Mouse (Mus musculus) midbrain, embryonic 12.5 days (tissue): Measurements from ENCODE around the gene Spats2. TPM values are rescaled to one million over a fixed set of nuclear protein-coding genes. Genes with fewer than 3 reads are reported as not detected.
A peak's percentile ranks its signal among the peaks of the same experiment; 100 is the strongest.

Source experiments
- ATAC-seq: fragments of 200-750 bp; cut with Nextera tagmentation; 2 replicates; pipeline ENCODE4 v1.8.0; 2017; ENCODE audit warnings: low read depth, moderate TSS enrichment, moderate library complexity; ENCODE audit not compliant: low FRiP score
- H3K27ac ChIP-seq: fragments of 300-500 bp; sonication (generic); replicated peaks from 2 replicates; pipeline ENCODE4 v1.5.1; 2016; ENCODE audit warnings: mild to moderate bottlenecking
- H3K27me3 ChIP-seq: fragments of 300-500 bp; sonication (generic); 2 replicates; pipeline ENCODE4 v1.6.1; 2016; ENCODE audit warnings: mild to moderate bottlenecking
- H3K36me3 ChIP-seq: fragments of 300-500 bp; sonication (generic); 2 replicates; pipeline ENCODE4 v1.6.1; 2016
- H3K4me1 ChIP-seq: fragments of 300-500 bp; sonication (generic); 2 replicates; pipeline ENCODE4 v1.6.1; 2016
- H3K4me2 ChIP-seq: fragments of 300-500 bp; sonication (generic); replicated peaks from 2 replicates; pipeline ENCODE4 v1.6.1; 2016; ENCODE audit warnings: mild to moderate bottlenecking, moderate library complexity
- H3K4me3 ChIP-seq: fragments of 300-500 bp; sonication (generic); 2 replicates; pipeline ENCODE4 v1.5.1; 2016; ENCODE audit warnings: mild to moderate bottlenecking
- H3K9ac ChIP-seq: fragments of 300-500 bp; sonication (generic); replicated peaks from 2 replicates; pipeline ENCODE4 v1.6.1; 2016; ENCODE audit warnings: mild to moderate bottlenecking, moderate library complexity
- H3K9me3 ChIP-seq: fragments of 300-500 bp; sonication (generic); 2 replicates; pipeline ENCODE4 v1.6.1; 2016; ENCODE audit warnings: mild to moderate bottlenecking
- WGBS: fragments of 180-500 bp; shearing (Covaris S2); methylation state at CpG from one replicate; pipeline ENCODE4 v1.1.7; 2016; 5-methylcytosine and 5-hydroxymethylcytosine counted together
- polyA plus RNA-seq: library from polyadenylated mRNA; unstranded; fragments of >200 nt; fragmentation: Nextera tagmentation; extraction: Ambion mirVana; gene quantifications from 2 replicates; pipeline ENCODE4 v1.2.1, GENCODE M21; 2016

The Spats2 gene
- polyA plus RNA-seq, 1 experiment from 2014 or later, result 65.3 TPM

GRCm38 (mm10) chr15:99122642-99123041 is 3.1 kb upstream of the Spats2 start:
- 81% methylated on average over 2 of the region's 2 CpGs for WGBS
- peaks cover 12% of the 10 kb centered on the region; the same call in 1 of the 2 replicates for H3K4me1 ChIP-seq
- no peak overlapping the region for H3K27ac ChIP-seq

DNA sequence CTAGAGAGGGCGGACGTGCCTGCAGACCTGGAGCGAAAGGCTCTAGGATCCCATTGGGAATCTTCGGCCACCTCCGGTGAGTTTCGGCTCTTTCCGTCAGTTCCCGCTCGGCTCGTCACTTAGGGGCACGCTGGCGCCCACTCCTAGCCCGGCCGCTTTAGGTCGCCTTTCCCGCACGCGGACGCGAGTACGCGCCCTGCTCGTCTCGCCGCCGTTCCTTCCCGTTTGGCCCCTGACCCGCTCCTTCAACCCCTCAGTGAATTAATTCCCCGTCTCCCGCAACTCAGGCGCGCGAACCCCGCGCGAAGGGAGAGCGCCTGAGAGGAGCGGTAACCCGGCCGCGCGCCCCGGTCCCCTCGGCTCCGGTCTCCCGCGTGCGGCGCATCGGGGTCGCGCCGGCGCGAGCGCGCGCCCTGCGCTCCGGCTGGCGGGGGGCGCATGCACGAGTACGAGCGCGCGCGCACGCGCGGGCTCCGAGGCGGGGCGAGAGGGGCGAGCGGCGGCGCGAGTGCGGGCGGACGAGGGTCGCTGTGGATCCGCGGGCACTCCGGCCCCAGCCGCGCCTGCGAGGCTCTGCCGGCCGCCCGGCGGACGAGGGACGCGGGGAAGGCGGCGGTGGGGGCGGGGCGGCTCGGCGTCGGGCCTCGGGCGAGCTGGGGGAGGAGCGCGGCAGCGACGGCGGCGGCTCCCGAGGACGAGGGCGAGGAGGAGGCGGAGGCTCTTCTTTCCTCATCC is 532 bp downstream of the Spats2 start:
- Histone ChIP-seq H3K4me1 (peaks cover 29% of the 10 kb centered on the region), H3K4me2 (peak overlapping the region; percentile 73), H3K9ac (peak overlapping the region; percentile 90), H3K27me3 (peaks cover 6% of the 10 kb centered on the region; the same call in 1 of the 2 replicates), H3K9me3 (no peaks in the 10 kb centered on the region), H3K36me3 (no peaks in the 10 kb centered on the region), H3K4me3 (peak overlapping the region; percentile 82), H3K27ac (peak overlapping the region; percentile 96)
- ATAC-seq, result peak; percentile 89
- WGBS, result under 1% methylated on average over 111 of the region's 115 CpGs

More at GRCm38 (mm10) chr15:99122642-99123041, 3.1 kb upstream of the Spats2 start:
- Histone ChIP-seq H3K27me3 (peaks cover 10% of the 10 kb centered on the region; the same call in 1 of the 2 replicates), H3K4me2 (no peak overlapping the region), H3K4me3 (no peak overlapping the region), H3K9ac (no peak overlapping the region), H3K9me3 (no peaks in the 10 kb centered on the region), H3K36me3 (no peaks in the 10 kb centered on the region)
- no peak for ATAC-seq

GRCm38 (mm10) chr15:99126816-99127365 is 1.2 kb downstream of the Spats2 start:
- peaks cover 6% of the 10 kb centered on the region; the same call in 1 of the 2 replicates for H3K27me3 ChIP-seq
- ATAC-seq, result peak; percentile 47
- H3K9me3 ChIP-seq, result no peaks in the 10 kb centered on the region
- H3K36me3 ChIP-seq, result no peaks in the 10 kb centered on the region
- under 1% methylated on average over 35 of the region's 35 CpGs for WGBS
- H3K27ac ChIP-seq, result peak overlapping the region; percentile 96
- H3K4me1 ChIP-seq, result peaks cover 29% of the 10 kb centered on the region
- peak overlapping the region; percentile 82 for H3K4me3 ChIP-seq
- peak overlapping the region; percentile 90 for H3K9ac ChIP-seq
- peak overlapping the region; percentile 73 for H3K4me2 ChIP-seq

GRCm38 (mm10) chr15:99127851-99128522 is 2.3 kb downstream of the Spats2 start:
- H3K9ac ChIP-seq, result peak overlapping the region; percentile 90
- peaks cover 6% of the 10 kb centered on the region; the same call in 1 of the 2 replicates for H3K27me3 ChIP-seq
- H3K36me3 ChIP-seq, result no peaks in the 10 kb centered on the region
- 62% methylated on average over 6 of the region's 6 CpGs for WGBS
- peak overlapping the region; percentile 73 for H3K4me2 ChIP-seq
- peaks cover 29% of the 10 kb centered on the region for H3K4me1 ChIP-seq
- no peak overlapping the region for H3K27ac ChIP-seq
- ATAC-seq, result no peak
- peak overlapping the region; percentile 82 for H3K4me3 ChIP-seq
- H3K9me3 ChIP-seq, result no peaks in the 10 kb centered on the region

- Histone ChIP-seq H3K27ac (no peak overlapping the region), H3K9ac (no peak overlapping the region), H3K36me3 (no peaks in the 10 kb centered on the region), H3K9me3 (no peaks in the 10 kb centered on the region), H3K4me2 (peak overlapping the region; percentile 22), H3K27me3 (peaks cover 1% of the 10 kb centered on the region; the same call in 1 of the 2 replicates), H3K4me1 (peaks cover 29% of the 10 kb centered on the region), H3K4me3 (no peak overlapping the region)
- ATAC-seq, result no peak
- WGBS, result 24% methylated on average over 11 of the region's 11 CpGs
Measured at GRCm38 (mm10) chr15:99129441-99129840, 3.7 kb downstream of the Spats2 start.

DNA sequence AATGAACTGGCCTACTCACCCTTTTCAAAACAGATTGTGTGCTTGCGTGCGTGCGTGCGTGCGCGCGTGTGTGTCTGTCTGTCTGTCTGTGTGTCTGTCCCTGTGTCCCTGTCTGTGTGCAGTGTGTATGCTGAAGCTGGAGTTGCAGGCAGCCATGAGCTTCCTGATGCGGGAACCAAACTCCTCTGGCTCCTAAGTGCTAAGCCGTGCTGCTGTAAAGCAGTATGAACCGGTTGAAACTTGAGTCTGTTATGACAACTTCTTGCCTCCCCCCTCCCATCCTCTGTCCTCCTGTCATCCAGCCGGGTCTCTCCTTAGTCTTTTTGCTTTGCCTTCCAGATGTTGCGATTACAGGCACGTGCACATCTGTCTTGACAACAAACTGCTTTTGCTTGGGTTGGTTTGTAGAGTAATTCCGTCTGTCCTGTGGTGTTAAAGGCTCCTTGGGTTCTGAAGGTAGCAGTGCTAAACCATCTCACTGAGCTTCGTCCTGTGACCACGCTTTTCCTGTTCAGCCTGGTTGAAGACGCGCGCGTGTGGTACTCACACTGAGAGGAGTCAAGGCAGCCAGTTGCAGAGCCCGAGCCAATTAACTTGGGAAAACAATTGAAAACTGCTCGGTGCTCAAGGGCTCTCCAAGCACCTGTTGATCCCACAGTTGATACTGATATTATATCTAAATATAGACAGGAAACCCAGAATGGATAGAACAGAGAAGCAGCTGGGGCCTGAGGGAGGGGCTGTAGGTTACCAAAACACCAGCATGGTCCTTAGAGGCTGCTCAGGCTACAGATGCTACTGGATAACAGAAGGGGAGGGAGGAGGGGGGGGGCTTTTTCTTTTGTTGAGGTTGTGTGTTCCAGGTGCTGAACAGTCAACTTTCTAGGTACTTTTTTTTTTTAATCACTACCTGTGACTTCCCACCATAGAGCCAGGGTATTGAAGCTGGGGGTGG is 4.5 kb downstream of the Spats2 start:
- H3K9ac ChIP-seq, result no peak overlapping the region
- 68% methylated on average over 22 of the region's 22 CpGs for WGBS
- no peak overlapping the region for H3K4me3 ChIP-seq
- H3K36me3 ChIP-seq, result no peaks in the 10 kb centered on the region
- ATAC-seq, result no peak
- no peaks in the 10 kb centered on the region for H3K9me3 ChIP-seq
- H3K4me1 ChIP-seq, result peaks cover 29% of the 10 kb centered on the region
- peak overlapping the region; percentile 22; the same call in 1 of the 2 replicates for H3K4me2 ChIP-seq
- no peak overlapping the region for H3K27ac ChIP-seq
- H3K27me3 ChIP-seq, result no peaks in the 10 kb centered on the region

DNA sequence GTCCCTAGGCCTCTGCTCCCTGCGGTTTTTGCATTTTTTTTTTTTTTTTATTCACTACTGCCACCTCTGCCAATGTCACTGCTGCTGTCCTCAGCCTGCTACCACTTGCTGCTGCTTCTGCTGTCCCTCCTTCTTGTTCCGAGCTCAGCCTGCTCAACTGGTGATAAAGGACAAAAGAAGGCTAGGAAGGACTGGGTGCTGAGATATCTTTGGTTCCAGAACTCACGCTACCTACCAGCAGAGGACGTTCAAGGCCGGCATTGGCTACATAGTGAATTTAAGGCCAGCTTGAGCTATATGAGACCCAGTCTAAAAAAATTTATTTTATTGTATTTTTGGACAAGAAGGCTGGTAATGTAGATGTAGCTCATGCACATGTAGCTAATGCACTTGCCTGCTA is 12.7 kb downstream of the Spats2 start:
- no peak overlapping the region for H3K27ac ChIP-seq
- no peaks in the 10 kb centered on the region for H3K27me3 ChIP-seq
- ATAC-seq, result no peak
- H3K36me3 ChIP-seq, result peaks cover 12% of the 10 kb centered on the region
- 0 out of 2 replicates have a peak, but pooled peaks cover 7% of the 10 kb centered on the region for H3K9me3 ChIP-seq
- WGBS, result 87% methylated on average over 5 of the region's 5 CpGs
- H3K4me2 ChIP-seq, result no peak overlapping the region
- H3K4me3 ChIP-seq, result no peak overlapping the region
- no peak overlapping the region for H3K9ac ChIP-seq
- H3K4me1 ChIP-seq, result peaks cover 10% of the 10 kb centered on the region; the same call in 1 of the 2 replicates

- H3K4me3 ChIP-seq, result no peak overlapping the region
- peaks cover 12% of the 10 kb centered on the region for H3K36me3 ChIP-seq
- H3K9me3 ChIP-seq, result 0 out of 2 replicates have a peak, but pooled peaks cover 7% of the 10 kb centered on the region
- H3K9ac ChIP-seq, result no peak overlapping the region
- H3K27me3 ChIP-seq, result no peaks in the 10 kb centered on the region
- no peak overlapping the region for H3K4me2 ChIP-seq
- H3K4me1 ChIP-seq, result peaks cover 10% of the 10 kb centered on the region; the same call in 1 of the 2 replicates
- no peak for ATAC-seq
- 60% methylated on average over 6 of the region's 6 CpGs for WGBS
- no peak overlapping the region; the same call in 1 of the 2 replicates for H3K27ac ChIP-seq
Measured at GRCm38 (mm10) chr15:99139669-99140068, 14.0 kb downstream of the Spats2 start.

DNA sequence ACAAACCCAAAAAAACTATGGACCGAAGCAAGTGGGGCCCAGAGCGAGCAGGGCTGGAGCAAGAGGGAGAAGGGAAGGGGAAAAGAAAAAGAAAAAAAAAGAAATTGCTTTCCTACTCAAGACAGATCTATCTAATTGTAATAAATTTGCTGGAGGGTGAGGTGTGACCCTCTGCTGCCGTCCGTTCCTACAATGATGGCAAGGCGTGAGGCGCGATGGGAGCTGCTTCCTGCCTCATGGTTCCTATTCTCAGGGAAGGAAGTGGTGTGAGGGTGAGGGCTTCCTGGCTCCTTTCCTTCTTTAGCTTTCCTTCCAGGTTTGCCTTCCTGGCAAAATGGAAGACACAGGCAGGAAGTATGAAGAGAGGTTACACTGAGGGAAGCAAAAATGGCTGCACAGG is 24.8 kb downstream of the Spats2 start:
- Histone ChIP-seq H3K4me3 (no peak overlapping the region), H3K4me2 (no peak overlapping the region), H3K4me1 (no peaks in the 10 kb centered on the region), H3K9me3 (no peaks in the 10 kb centered on the region), H3K27ac (no peak overlapping the region), H3K9ac (no peak overlapping the region), H3K36me3 (peaks cover 61% of the 10 kb centered on the region), H3K27me3 (no peaks in the 10 kb centered on the region)
- no peak for ATAC-seq
- WGBS, result 91% methylated on average over 7 of the region's 7 CpGs

GRCm38 (mm10) chr15:99151324-99151723 is 25.6 kb downstream of the Spats2 start:
- no peak for ATAC-seq
- Histone ChIP-seq H3K27me3 (no peaks in the 10 kb centered on the region), H3K4me3 (no peak overlapping the region), H3K4me1 (no peaks in the 10 kb centered on the region), H3K27ac (no peak overlapping the region), H3K9me3 (no peaks in the 10 kb centered on the region), H3K9ac (no peak overlapping the region), H3K4me2 (no peak overlapping the region), H3K36me3 (peaks cover 53% of the 10 kb centered on the region)
- 94% methylated on average over 8 of the region's 8 CpGs for WGBS

- Histone ChIP-seq H3K9me3 (no peaks in the 10 kb centered on the region), H3K27me3 (no peaks in the 10 kb centered on the region), H3K9ac (no peak overlapping the region), H3K36me3 (peaks cover 39% of the 10 kb centered on the region), H3K4me2 (no peak overlapping the region), H3K4me3 (no peak overlapping the region), H3K4me1 (no peaks in the 10 kb centered on the region), H3K27ac (no peak overlapping the region)
- no peak for ATAC-seq
- 99% methylated on average over 8 of the region's 8 CpGs for WGBS
Measured at GRCm38 (mm10) chr15:99153466-99153865, 27.8 kb downstream of the Spats2 start.
